8 mouse cellular contexts compared by ENCODE assay signal in genomic region chr15:101479666-101480060, GRCm38 (mm10). TPM values are rescaled to one million over a fixed set of nuclear protein-coding genes. Genes with fewer than 3 reads are reported as not detected.
DNase-seq lines count a peak whose midpoint lies in the region; ATAC-seq lines count a peak whose summit lies in the region.
"Had no signal": no experiment of that assay in that cellular context is flagged by ENCODE, and none has a peak within 500 bp of the region (broad histone marks: within the 10 kb centered on the region; RNA-seq: fewer than 3 reads in every experiment).

No protein-coding gene starts in this region.

- WGBS in lung, embryonic 16.5 days, result 32% methylated on average over 11 of the region's 11 CpGs
- 25% methylated on average over 11 of the region's 11 CpGs for WGBS in forebrain, embryonic 15.5 days
- 36% methylated on average over 11 of the region's 11 CpGs for WGBS in limb, embryonic 15.5 days
- 36% methylated on average over 11 of the region's 11 CpGs for WGBS in stomach, embryonic 14.5 days

- H3K27ac ChIP-seq in lung, embryonic 16.5 days (ENCODE audit: low read length), result no peak overlapping the region
- H3K27ac ChIP-seq in forebrain, embryonic 15.5 days (replicated peaks), result no peak overlapping the region
- no peak overlapping the region for H3K27ac ChIP-seq in limb, embryonic 15.5 days
- no peak overlapping the region for H3K27ac ChIP-seq in stomach, embryonic 14.5 days (ENCODE audit: low read length)

- DNase-seq in lung, postnatal 4 days, result no peak
- DNase-seq in adrenal gland, postnatal 25 days, result no peak
- DNase-seq in spleen, postnatal 14 days (ENCODE audit: low spot score in 2 of 2), result no peak

- H3K9ac ChIP-seq in lung, embryonic 16.5 days (ENCODE audit: low read length), result peak overlapping the region; percentile 42
- H3K9ac ChIP-seq in forebrain, embryonic 15.5 days (replicated peaks), result peak overlapping the region; percentile 42
- H3K9ac ChIP-seq in limb, embryonic 15.5 days, result no peak overlapping the region
- no peak overlapping the region for H3K9ac ChIP-seq in stomach, embryonic 14.5 days (replicated peaks; ENCODE audit: low read depth, low read length)

- peak overlapping the region; percentile 61 for H3K4me2 ChIP-seq in lung, embryonic 16.5 days (ENCODE audit: low read depth, low read length)
- H3K4me2 ChIP-seq in forebrain, embryonic 15.5 days (replicated peaks), result peak overlapping the region; percentile 78
- peak overlapping the region; percentile 55 for H3K4me2 ChIP-seq in limb, embryonic 15.5 days
- H3K4me2 ChIP-seq in stomach, embryonic 14.5 days (replicated peaks; ENCODE audit: low read depth, low read length), result peak overlapping the region; percentile 40

- H3K9me3 ChIP-seq in lung, embryonic 16.5 days (ENCODE audit: control insufficient read depth, low read length), result no peaks in the 10 kb centered on the region
- H3K9me3 ChIP-seq in forebrain, embryonic 15.5 days, result no peaks in the 10 kb centered on the region
- no peaks in the 10 kb centered on the region for H3K9me3 ChIP-seq in limb, embryonic 15.5 days
- no peaks in the 10 kb centered on the region for H3K9me3 ChIP-seq in stomach, embryonic 14.5 days (ENCODE audit: control insufficient read depth, low read depth, low read length)

- peak overlapping the region; percentile 37 for H3K4me3 ChIP-seq in lung, embryonic 16.5 days (ENCODE audit: low read length)
- H3K4me3 ChIP-seq in forebrain, embryonic 15.5 days, result peak overlapping the region; percentile 37
- peak overlapping the region; percentile 27 for H3K4me3 ChIP-seq in limb, embryonic 15.5 days
- peak overlapping the region; percentile 13 for H3K4me3 ChIP-seq in stomach, embryonic 14.5 days (ENCODE audit: low read depth, low read length)

- H3K27me3 ChIP-seq in lung, embryonic 16.5 days (ENCODE audit: control insufficient read depth, insufficient read depth, low read depth, low read length), result peaks cover 6% of the 10 kb centered on the region
- H3K27me3 ChIP-seq in forebrain, embryonic 15.5 days, result no peaks in the 10 kb centered on the region; the same call in 1 of the 2 replicates
- H3K27me3 ChIP-seq in limb, embryonic 15.5 days, result peaks cover 18% of the 10 kb centered on the region
- no peaks in the 10 kb centered on the region for H3K27me3 ChIP-seq in stomach, embryonic 14.5 days (ENCODE audit: control insufficient read depth, insufficient read depth, low read length)

- no peaks in the 10 kb centered on the region for H3K36me3 ChIP-seq in lung, embryonic 16.5 days (ENCODE audit: control insufficient read depth, insufficient read depth, low read length)
- H3K36me3 ChIP-seq in forebrain, embryonic 15.5 days, result no peaks in the 10 kb centered on the region
- no peaks in the 10 kb centered on the region for H3K36me3 ChIP-seq in limb, embryonic 15.5 days
- no peaks in the 10 kb centered on the region for H3K36me3 ChIP-seq in stomach, embryonic 14.5 days (ENCODE audit: control insufficient read depth, insufficient read depth, low read length)

- no peak for ATAC-seq in lung, embryonic 16.5 days (ENCODE audit: low read depth)
- ATAC-seq in forebrain, embryonic 15.5 days (replicated peaks), result 0 out of 2 replicates have a peak, but pooled peaks have one; percentile 55
- ATAC-seq in limb, embryonic 15.5 days (ENCODE audit: insufficient number of reproducible peaks, low FRiP score, low TSS enrichment, low read depth), result no peak
- ATAC-seq in stomach, embryonic 14.5 days (ENCODE audit: insufficient number of reproducible peaks, insufficient read depth, low FRiP score, low read depth), result no peak

- peaks cover 7% of the 10 kb centered on the region; the same call in 1 of the 2 replicates for H3K4me1 ChIP-seq in lung, embryonic 16.5 days (replicated peaks; ENCODE audit: control insufficient read depth, insufficient read depth, low read length)
- H3K4me1 ChIP-seq in forebrain, embryonic 15.5 days, result peaks cover 11% of the 10 kb centered on the region
- H3K4me1 ChIP-seq in limb, embryonic 15.5 days, result peaks cover 12% of the 10 kb centered on the region
- H3K4me1 ChIP-seq in stomach, embryonic 14.5 days (ENCODE audit: control insufficient read depth, insufficient read depth, low read length), result 0 out of 2 replicates have a peak, but pooled peaks cover 7% of the 10 kb centered on the region

RNA-seq across cellular contexts. Expression of gene Krt86, which starts 6.4 kb away (rescaled TPM):
- polyA plus RNA-seq in lung, embryonic 16.5 days (2015; fragmentation: Nextera tagmentation; extraction: Ambion mirVana), result not detected in 2 replicates
- not detected in 2 replicates for polyA plus RNA-seq in forebrain, embryonic 15.5 days (2015; fragmentation: Nextera tagmentation; extraction: Ambion mirVana)
- polyA plus RNA-seq in limb, embryonic 15.5 days (2015; fragmentation: Nextera tagmentation; extraction: Ambion mirVana), result 0.27 and 0.28 TPM in 2 replicates
- polyA plus RNA-seq in stomach, embryonic 14.5 days (2014; fragmentation: Nextera tagmentation; extraction: Ambion mirVana), result not detected in 2 replicates
- total RNA-seq in adrenal gland, postnatal 25 days (2021), result not detected in 2 replicates
- total RNA-seq: left cerebral cortex, postnatal 4 days had no signal

RNA-seq across cellular contexts. Expression of gene Krt83, which starts 11.6 kb away (rescaled TPM):
- not detected in 2 replicates for polyA plus RNA-seq in lung, embryonic 16.5 days (2015; fragmentation: Nextera tagmentation; extraction: Ambion mirVana)
- polyA plus RNA-seq in forebrain, embryonic 15.5 days (2015; fragmentation: Nextera tagmentation; extraction: Ambion mirVana), result not detected in 2 replicates
- 0.58 and 1.7 TPM in 2 replicates for polyA plus RNA-seq in limb, embryonic 15.5 days (2015; fragmentation: Nextera tagmentation; extraction: Ambion mirVana)
- polyA plus RNA-seq in stomach, embryonic 14.5 days (2014; fragmentation: Nextera tagmentation; extraction: Ambion mirVana), result not detected in 2 replicates
- total RNA-seq in adrenal gland, postnatal 25 days (2021), result not detected in 2 replicates
- total RNA-seq: left cerebral cortex, postnatal 4 days had no signal

RNA-seq across cellular contexts. Expression of gene Krt81, which starts 16.1 kb away (rescaled TPM):
- polyA plus RNA-seq in lung, embryonic 16.5 days (2015; fragmentation: Nextera tagmentation; extraction: Ambion mirVana), result not detected in 2 replicates
- polyA plus RNA-seq in forebrain, embryonic 15.5 days (2015; fragmentation: Nextera tagmentation; extraction: Ambion mirVana), result not detected in 2 replicates
- polyA plus RNA-seq in limb, embryonic 15.5 days (2015; fragmentation: Nextera tagmentation; extraction: Ambion mirVana), result 0.35 and 1.3 TPM in 2 replicates
- not detected in 2 replicates for polyA plus RNA-seq in stomach, embryonic 14.5 days (2014; fragmentation: Nextera tagmentation; extraction: Ambion mirVana)
- not detected in 2 replicates for total RNA-seq in adrenal gland, postnatal 25 days (2021)
- total RNA-seq: left cerebral cortex, postnatal 4 days had no signal

RNA-seq across cellular contexts. Expression of gene Krt88, which starts 32.1 kb away (rescaled TPM):
- polyA plus RNA-seq in lung, embryonic 16.5 days (2015; fragmentation: Nextera tagmentation; extraction: Ambion mirVana), result not detected in 2 replicates
- polyA plus RNA-seq in forebrain, embryonic 15.5 days (2015; fragmentation: Nextera tagmentation; extraction: Ambion mirVana), result not detected in 2 replicates
- polyA plus RNA-seq in limb, embryonic 15.5 days (2015; fragmentation: Nextera tagmentation; extraction: Ambion mirVana), result not detected in 2 replicates
- polyA plus RNA-seq in stomach, embryonic 14.5 days (2014; fragmentation: Nextera tagmentation; extraction: Ambion mirVana), result not detected in 2 replicates
- not detected in 2 replicates for total RNA-seq in adrenal gland, postnatal 25 days (2021)
- total RNA-seq: left cerebral cortex, postnatal 4 days had no signal

RNA-seq across cellular contexts. Expression of gene Gm49425, which starts 37.4 kb away (rescaled TPM):
- polyA plus RNA-seq in lung, embryonic 16.5 days (2015; fragmentation: Nextera tagmentation; extraction: Ambion mirVana), result not detected in 2 replicates
- not detected in 2 replicates for polyA plus RNA-seq in forebrain, embryonic 15.5 days (2015; fragmentation: Nextera tagmentation; extraction: Ambion mirVana)
- polyA plus RNA-seq in limb, embryonic 15.5 days (2015; fragmentation: Nextera tagmentation; extraction: Ambion mirVana), result 4.4 and 6.7 TPM in 2 replicates
- polyA plus RNA-seq in stomach, embryonic 14.5 days (2014; fragmentation: Nextera tagmentation; extraction: Ambion mirVana), result not detected in 2 replicates
- total RNA-seq in adrenal gland, postnatal 25 days (2021), result not detected in 2 replicates
- total RNA-seq: left cerebral cortex, postnatal 4 days had no signal

Comparison
In these comparisons a context has a peak if more than half of its experiments do, and no peak if none do; other contexts are left out.
1. H3K9ac ChIP-seq: peak in lung, embryonic 16.5 days (single experiment) and forebrain, embryonic 15.5 days (single experiment); none in limb, embryonic 15.5 days (single experiment) and stomach, embryonic 14.5 days (single experiment).
2. Peak in every context shown above with its lines, with median percentiles within 50 percentile points of each other: H3K4me2 ChIP-seq and H3K4me3 ChIP-seq.